7 mouse cellular contexts compared by ENCODE assay signal in genomic region chr5:30231891-30232270, GRCm38 (mm10). TPM values are rescaled to one million over a fixed set of nuclear protein-coding genes. Genes with fewer than 3 reads are reported as not detected.
DNase-seq lines count a peak whose midpoint lies in the region; ATAC-seq and TF ChIP-seq lines count a peak whose summit lies in the region.

No protein-coding gene starts in this region.

- H3K9me3 ChIP-seq in neural tube, embryonic 11.5 days (ENCODE audit: control insufficient read depth, low read length) = no peaks in the 10 kb centered on the region
- no peaks in the 10 kb centered on the region for H3K9me3 ChIP-seq in forebrain, embryonic 14.5 days (replicated peaks; ENCODE audit: control insufficient read depth, low read length)
- H3K9me3 ChIP-seq in limb, embryonic 14.5 days (ENCODE audit: control insufficient read depth, low read length) = peaks cover 4% of the 10 kb centered on the region; the same call in 1 of the 2 replicates
- H3K9me3 ChIP-seq in stomach, embryonic 15.5 days = no peaks in the 10 kb centered on the region

- peak overlapping the region; percentile 55 for H3K9ac ChIP-seq in neural tube, embryonic 11.5 days (ENCODE audit: low read length)
- H3K9ac ChIP-seq in forebrain, embryonic 14.5 days (ENCODE audit: low read length) = peak overlapping the region; percentile 67
- H3K9ac ChIP-seq in limb, embryonic 14.5 days (ENCODE audit: low read depth, low read length, severe bottlenecking) = peak overlapping the region; percentile 76
- H3K9ac ChIP-seq in stomach, embryonic 15.5 days = peak overlapping the region; percentile 42; the same call in 1 of the 2 replicates

- WGBS in neural tube, embryonic 11.5 days = 49% methylated on average over 16 of the region's 16 CpGs
- WGBS in forebrain, embryonic 14.5 days = 30% methylated on average over 16 of the region's 16 CpGs
- WGBS in limb, embryonic 14.5 days = 36% methylated on average over 16 of the region's 16 CpGs
- 45% methylated on average over 16 of the region's 16 CpGs for WGBS in stomach, embryonic 15.5 days

- peak overlapping the region; percentile 55 for H3K4me2 ChIP-seq in neural tube, embryonic 11.5 days (ENCODE audit: low read depth)
- H3K4me2 ChIP-seq in forebrain, embryonic 14.5 days (ENCODE audit: low read length) = peak overlapping the region; percentile 81
- peak overlapping the region; percentile 79 for H3K4me2 ChIP-seq in limb, embryonic 14.5 days (replicated peaks; ENCODE audit: low read depth, low read length, severe bottlenecking)
- peak overlapping the region; percentile 75 for H3K4me2 ChIP-seq in stomach, embryonic 15.5 days

- H3K27ac ChIP-seq in neural tube, embryonic 11.5 days (ENCODE audit: low read depth, low read length) = peak overlapping the region; percentile 45; the same call in 1 of the 2 replicates
- peak overlapping the region; percentile 52 for H3K27ac ChIP-seq in forebrain, embryonic 14.5 days (ENCODE audit: low read depth, low read length)
- H3K27ac ChIP-seq in limb, embryonic 14.5 days (replicated peaks; ENCODE audit: low read depth, low read length) = peak overlapping the region; percentile 71
- peak overlapping the region; percentile 72; the same call in 1 of the 2 replicates for H3K27ac ChIP-seq in stomach, embryonic 15.5 days

- peak overlapping the region; percentile 75 for H3K4me3 ChIP-seq in neural tube, embryonic 11.5 days (ENCODE audit: low read depth, low read length)
- peak overlapping the region; percentile 67 for H3K4me3 ChIP-seq in forebrain, embryonic 14.5 days (ENCODE audit: low read depth, low read length)
- H3K4me3 ChIP-seq in limb, embryonic 14.5 days (replicated peaks; ENCODE audit: low read length) = peak overlapping the region; percentile 69
- H3K4me3 ChIP-seq in stomach, embryonic 15.5 days (replicated peaks) = peak overlapping the region; percentile 87

- 0 out of 2 replicates have a peak, but pooled peaks cover 9% of the 10 kb centered on the region for H3K4me1 ChIP-seq in neural tube, embryonic 11.5 days (ENCODE audit: control insufficient read depth, insufficient read depth, low read length)
- peaks cover 21% of the 10 kb centered on the region for H3K4me1 ChIP-seq in forebrain, embryonic 14.5 days (ENCODE audit: control insufficient read depth, insufficient read depth, low read length)
- peaks cover 12% of the 10 kb centered on the region for H3K4me1 ChIP-seq in limb, embryonic 14.5 days (ENCODE audit: control insufficient read depth, insufficient read depth, low read length)
- H3K4me1 ChIP-seq in stomach, embryonic 15.5 days = peaks cover 13% of the 10 kb centered on the region; the same call in 1 of the 2 replicates

- no peak for TF ChIP-seq POLR2A in limb, embryonic 14.5 days (IDR thresholded peaks at IDR 0.05; ENCODE audit: borderline replicate concordance, extremely low read depth, insufficient read depth, insufficient read length)

- no peaks in the 10 kb centered on the region for H3K27me3 ChIP-seq in neural tube, embryonic 11.5 days (ENCODE audit: control insufficient read depth, insufficient read depth, low read length)
- no peaks in the 10 kb centered on the region for H3K27me3 ChIP-seq in forebrain, embryonic 14.5 days (replicated peaks; ENCODE audit: control insufficient read depth, insufficient read depth, low read length)
- H3K27me3 ChIP-seq in limb, embryonic 14.5 days (ENCODE audit: control insufficient read depth, insufficient read depth, low read length) = no peaks in the 10 kb centered on the region
- no peaks in the 10 kb centered on the region for H3K27me3 ChIP-seq in stomach, embryonic 15.5 days (replicated peaks)

- no peak for DNase-seq in neural tube, embryonic 11.5 days (ENCODE audit: low spot score)
- no peak for DNase-seq in neural tube, embryonic 10.5 days (ENCODE audit: extremely low spot score, low spot score)
- no peak for DNase-seq in forebrain, embryonic 14.5 days (ENCODE audit: low spot score)
- no peak for DNase-seq in limb, embryonic 14.5 days (ENCODE audit: low spot score)
- DNase-seq in frontal cortex, adult 2 months (ENCODE audit: extremely low spot score in 1 of 2, low spot score in 1 of 2) = no peak
- DNase-seq in frontal cortex, postnatal 14 days (ENCODE audit: low spot score in 2 of 2) = no peak

- no peak for ATAC-seq in neural tube, embryonic 11.5 days (ENCODE audit: insufficient read depth, low FRiP score, low TSS enrichment)
- no peak for ATAC-seq in forebrain, embryonic 14.5 days
- no peak; the same call in 1 of the 2 replicates for ATAC-seq in limb, embryonic 14.5 days (ENCODE audit: low FRiP score, low read depth)
- no peak for ATAC-seq in stomach, embryonic 15.5 days (ENCODE audit: insufficient read depth, low FRiP score, low read depth)

- no peaks in the 10 kb centered on the region for H3K36me3 ChIP-seq in neural tube, embryonic 11.5 days (ENCODE audit: control insufficient read depth, insufficient read depth, low read length)
- 0 out of 2 replicates have a peak, but pooled peaks cover 2% of the 10 kb centered on the region for H3K36me3 ChIP-seq in forebrain, embryonic 14.5 days (ENCODE audit: control insufficient read depth, insufficient read depth, low read length)
- H3K36me3 ChIP-seq in limb, embryonic 14.5 days (ENCODE audit: control insufficient read depth, insufficient read depth, low read length) = 0 out of 2 replicates have a peak, but pooled peaks cover 6% of the 10 kb centered on the region
- no peaks in the 10 kb centered on the region for H3K36me3 ChIP-seq in stomach, embryonic 15.5 days

RNA-seq across cellular contexts. Expression of gene Selenoi, which starts 0.5 kb away (rescaled TPM):
- polyA plus RNA-seq in neural tube, embryonic 11.5 days (2014; fragmentation: Nextera tagmentation; extraction: Ambion mirVana) = 28.2 TPM in 2 replicates
- polyA plus RNA-seq in forebrain, embryonic 14.5 days (2014; fragmentation: Nextera tagmentation; extraction: Ambion mirVana) = 24.2 and 31.1 TPM in 2 replicates
- 34.3 and 48.3 TPM in 2 replicates for polyA plus RNA-seq in limb, embryonic 14.5 days (2012; rRNA removed)
- polyA plus RNA-seq in limb, embryonic 14.5 days (2014; fragmentation: Nextera tagmentation; extraction: Ambion mirVana) = 20.0 and 21.7 TPM in 2 replicates
- polyA plus RNA-seq in stomach, embryonic 15.5 days (2015; fragmentation: Nextera tagmentation; extraction: Ambion mirVana) = 22.3 and 24.6 TPM in 2 replicates
- polyA plus RNA-seq in frontal cortex, adult 2 months (2012; rRNA removed) = 27.6 and 29.0 TPM in 2 replicates

RNA-seq across cellular contexts. Expression of gene Adgrf3, which starts 26.4 kb away (rescaled TPM):
- polyA plus RNA-seq in neural tube, embryonic 11.5 days (2014; fragmentation: Nextera tagmentation; extraction: Ambion mirVana) = not detected in 2 replicates
- polyA plus RNA-seq in forebrain, embryonic 14.5 days (2014; fragmentation: Nextera tagmentation; extraction: Ambion mirVana) = not detected in 2 replicates
- polyA plus RNA-seq in limb, embryonic 14.5 days (2012; rRNA removed) = 0.14 and 0.24 TPM in 2 replicates
- 0.22 TPM in 1 of 2 replicates, not detected in the other for polyA plus RNA-seq in limb, embryonic 14.5 days (2014; fragmentation: Nextera tagmentation; extraction: Ambion mirVana)
- 0.33 and 0.34 TPM in 2 replicates for polyA plus RNA-seq in stomach, embryonic 15.5 days (2015; fragmentation: Nextera tagmentation; extraction: Ambion mirVana)
- polyA plus RNA-seq in frontal cortex, adult 2 months (2012; rRNA removed) = not detected in 2 replicates

RNA-seq across cellular contexts. Expression of gene Drc1, which starts 49.3 kb away (rescaled TPM):
- polyA plus RNA-seq in neural tube, embryonic 11.5 days (2014; fragmentation: Nextera tagmentation; extraction: Ambion mirVana) = 0.24 and 0.42 TPM in 2 replicates
- 3.9 and 5.7 TPM in 2 replicates for polyA plus RNA-seq in forebrain, embryonic 14.5 days (2014; fragmentation: Nextera tagmentation; extraction: Ambion mirVana)
- polyA plus RNA-seq in limb, embryonic 14.5 days (2012; rRNA removed) = 0.15 and 0.50 TPM in 2 replicates
- polyA plus RNA-seq in limb, embryonic 14.5 days (2014; fragmentation: Nextera tagmentation; extraction: Ambion mirVana) = 0.14 and 0.41 TPM in 2 replicates
- polyA plus RNA-seq in stomach, embryonic 15.5 days (2015; fragmentation: Nextera tagmentation; extraction: Ambion mirVana) = 0.90 and 1.4 TPM in 2 replicates
- 8.8 and 11.5 TPM in 2 replicates for polyA plus RNA-seq in frontal cortex, adult 2 months (2012; rRNA removed)
